ENCODE assay signal across 31 mouse cellular contexts in the genomic region with DNA sequence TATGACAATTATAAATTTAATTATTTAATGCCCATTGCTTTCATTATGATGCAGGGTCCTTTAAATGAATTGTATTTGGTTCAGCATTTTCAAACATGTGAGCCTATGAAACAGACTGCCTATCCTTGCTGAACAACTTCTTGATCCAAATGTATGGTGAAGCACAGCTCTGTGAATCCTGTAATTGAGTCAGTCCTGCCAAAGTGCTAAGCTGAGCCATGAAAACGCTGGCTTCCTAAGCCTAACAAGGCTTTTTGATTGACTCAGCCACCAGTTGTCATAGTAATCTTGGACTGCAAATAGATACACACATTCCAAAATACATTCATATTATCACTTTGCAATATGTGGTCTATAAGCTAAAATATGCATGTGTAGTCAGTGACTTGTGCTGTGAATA.
A peak's percentile ranks its signal among the peaks of the same experiment; 100 is the strongest.
DNase-seq lines count a peak whose midpoint lies in the region; ATAC-seq and TF ChIP-seq lines count a peak whose summit lies in the region.
"Had no signal": no experiment of that assay in that cellular context is flagged by ENCODE, and none has a peak within 500 bp of the region (broad histone marks: within the 10 kb centered on the region; RNA-seq: fewer than 3 reads in every experiment).

No protein-coding gene starts in this region.

- no peaks in the 10 kb centered on the region for H3K4me1 ChIP-seq in forebrain, embryonic 13.5 days
- H3K4me1 ChIP-seq in forebrain, embryonic 12.5 days = no peaks in the 10 kb centered on the region
- H3K4me1 ChIP-seq in hindbrain, postnatal 0 days (ENCODE audit: insufficient read depth, low read length) = no peaks in the 10 kb centered on the region
- H3K4me1 ChIP-seq: embryonic facial prominence, embryonic 13.5 days; heart, embryonic 12.5 days; hindbrain, embryonic 10.5 days; kidney, embryonic 15.5 days; limb, embryonic 13.5 days; liver, embryonic 13.5 days; midbrain, embryonic 12.5 days; neural tube, embryonic 15.5 days; stomach, embryonic 15.5 days had no signal

- H3K27me3 ChIP-seq in forebrain, embryonic 13.5 days = no peaks in the 10 kb centered on the region
- H3K27me3 ChIP-seq in forebrain, embryonic 12.5 days = no peaks in the 10 kb centered on the region
- H3K27me3 ChIP-seq in hindbrain, postnatal 0 days (ENCODE audit: insufficient read depth, low read length) = no peaks in the 10 kb centered on the region
- H3K27me3 ChIP-seq: embryonic facial prominence, embryonic 13.5 days; heart, embryonic 12.5 days; kidney, embryonic 15.5 days; limb, embryonic 13.5 days; liver, embryonic 13.5 days; midbrain, embryonic 12.5 days; neural tube, embryonic 15.5 days; stomach, embryonic 15.5 days had no signal

- WGBS in forebrain, embryonic 13.5 days = 60% methylated on average over 1 of the region's 1 CpGs
- 63% methylated on average over 1 of the region's 1 CpGs for whole genome bisulfite sequencing in forebrain, embryonic 12.5 days
- 63% methylated on average over 1 of the region's 1 CpGs for WGBS in hindbrain, postnatal 0 days

- H3K4me2 ChIP-seq in forebrain, embryonic 13.5 days = no peak overlapping the region
- no peak overlapping the region for H3K4me2 ChIP-seq in forebrain, embryonic 12.5 days
- no peak overlapping the region for H3K4me2 ChIP-seq in hindbrain, postnatal 0 days (ENCODE audit: low read depth, low read length)
- H3K4me2 ChIP-seq: embryonic facial prominence, embryonic 13.5 days; heart, embryonic 12.5 days; kidney, embryonic 15.5 days; limb, embryonic 13.5 days; liver, embryonic 13.5 days; midbrain, embryonic 12.5 days; neural tube, embryonic 15.5 days; stomach, embryonic 15.5 days had no signal

- H3K27ac ChIP-seq in forebrain, embryonic 13.5 days = no peak overlapping the region
- H3K27ac ChIP-seq in forebrain, embryonic 12.5 days = no peak overlapping the region
- 0 out of 2 replicates have a peak overlapping the region, but pooled peaks have one; percentile 11 for H3K27ac ChIP-seq in layer of hippocampus, adult 2 months
- no peak overlapping the region for H3K27ac ChIP-seq in hindbrain, postnatal 0 days
- H3K27ac ChIP-seq: embryonic facial prominence, embryonic 13.5 days; hindbrain, embryonic 10.5 days; kidney, embryonic 15.5 days; limb, embryonic 13.5 days; liver, embryonic 13.5 days; midbrain, embryonic 12.5 days; neural tube, embryonic 15.5 days; stomach, embryonic 15.5 days had no signal

- peak in 1 of 2 experiments; percentile 50 for DNase-seq in layer of hippocampus, adult 2 months (ENCODE audit: low spot score in 2 of 2)
- no peak for DNase-seq in layer of hippocampus, postnatal 36 days
- peak; percentile 31 to 80 for DNase-seq in right cerebral cortex, postnatal 10 days (ENCODE audit: low spot score in 2 of 2)
- no peak for DNase-seq in right cerebral cortex, postnatal 25 days
- DNase-seq in hindbrain, postnatal 0 days (ENCODE audit: low spot score) = no peak
- DNase-seq: adrenal gland, adult 8-10 months; cerebellum, adult 8-10 months; cerebellum, postnatal 36 days; embryo, embryonic 11 days; gastrocnemius, postnatal 14 days; heart, adult 11 months; heart, postnatal 10 days; kidney, adult 11 months; kidney, postnatal 36 days; liver, embryonic 13.5 days; lung, adult 2 months; lung, postnatal 14 days; thymus, adult 18-20 months; thymus, postnatal 36 days had no signal

- ATAC-seq in forebrain, embryonic 13.5 days = peak; percentile 87; the same call in 1 of the 2 replicates
- no peak for ATAC-seq in forebrain, embryonic 12.5 days (ENCODE audit: low FRiP score)
- no peak for ATAC-seq in hindbrain, postnatal 0 days
- ATAC-seq: activated CD4-positive, CD25-positive, alpha-beta regulatory T cell, adult 4 months had no signal

- no peaks in the 10 kb centered on the region for H3K9me3 ChIP-seq in forebrain, embryonic 13.5 days (replicated peaks)
- H3K9me3 ChIP-seq in forebrain, embryonic 12.5 days = no peaks in the 10 kb centered on the region
- H3K9me3 ChIP-seq in hindbrain, postnatal 0 days (ENCODE audit: low read length) = no peaks in the 10 kb centered on the region
- H3K9me3 ChIP-seq: embryonic facial prominence, embryonic 13.5 days; heart, embryonic 12.5 days; hindbrain, embryonic 10.5 days; kidney, embryonic 15.5 days; limb, embryonic 13.5 days; liver, embryonic 13.5 days; midbrain, embryonic 12.5 days; neural tube, embryonic 15.5 days; stomach, embryonic 15.5 days had no signal

- TF ChIP-seq CTCF in layer of hippocampus, adult 2 months (conservative IDR thresholded peaks at IDR 0.05) = no peak
- no peak for TF ChIP-seq CTCF in hindbrain, postnatal 0 days (IDR thresholded peaks at IDR 0.05; ENCODE audit: low read depth)

- H3K36me3 ChIP-seq in forebrain, embryonic 13.5 days (ENCODE audit: poor library complexity, severe bottlenecking) = no peaks in the 10 kb centered on the region
- H3K36me3 ChIP-seq in forebrain, embryonic 12.5 days (replicated peaks) = no peaks in the 10 kb centered on the region
- H3K36me3 ChIP-seq in hindbrain, postnatal 0 days (ENCODE audit: insufficient read depth, low read length) = no peaks in the 10 kb centered on the region
- H3K36me3 ChIP-seq: embryonic facial prominence, embryonic 13.5 days; heart, embryonic 12.5 days; hindbrain, embryonic 10.5 days; kidney, embryonic 15.5 days; limb, embryonic 13.5 days; liver, embryonic 13.5 days; midbrain, embryonic 12.5 days; neural tube, embryonic 15.5 days; stomach, embryonic 15.5 days had no signal

- H3K4me3 ChIP-seq in forebrain, embryonic 13.5 days = no peak overlapping the region
- H3K4me3 ChIP-seq in forebrain, embryonic 12.5 days (replicated peaks) = no peak overlapping the region
- no peak overlapping the region for H3K4me3 ChIP-seq in layer of hippocampus, adult 2 months
- H3K4me3 ChIP-seq in hindbrain, postnatal 0 days (ENCODE audit: low read length) = no peak overlapping the region
- H3K4me3 ChIP-seq: embryonic facial prominence, embryonic 13.5 days; erythroblast, embryonic 14.5 days; heart, embryonic 12.5 days; hindbrain, embryonic 10.5 days; kidney, embryonic 15.5 days; limb, embryonic 13.5 days; liver, embryonic 13.5 days; midbrain, embryonic 12.5 days; neural tube, embryonic 15.5 days; stomach, embryonic 15.5 days had no signal

- no peak overlapping the region for H3K9ac ChIP-seq in forebrain, embryonic 13.5 days
- H3K9ac ChIP-seq in forebrain, embryonic 12.5 days = no peak overlapping the region
- H3K9ac ChIP-seq in hindbrain, postnatal 0 days (replicated peaks; ENCODE audit: low read length) = no peak overlapping the region
- H3K9ac ChIP-seq: embryonic facial prominence, embryonic 13.5 days; heart, embryonic 12.5 days; kidney, embryonic 15.5 days; limb, embryonic 13.5 days; liver, embryonic 13.5 days; midbrain, embryonic 12.5 days; neural tube, embryonic 15.5 days; stomach, embryonic 15.5 days had no signal

Comparison
In these comparisons a context has a peak if more than half of its experiments do, and no peak if none do; other contexts are left out.
1. DNase-seq: peak in right cerebral cortex, postnatal 10 days (2 of 2); none in layer of hippocampus, postnatal 36 days (0 of 2), right cerebral cortex, postnatal 25 days (single experiment) and hindbrain, postnatal 0 days (single experiment).